Mouse (Mus musculus) myocyte (in vitro differentiated cells): ENCODE results near the gene Marcks. TPM values are rescaled to one million over a fixed set of nuclear protein-coding genes. Genes with fewer than 3 reads are reported as not detected.

ENCODE experiments used
- H3K27me3 ChIP-seq: one replicate; pipeline ENCODE4 v1.6.1; 2011; ENCODE audit not compliant: control insufficient read depth, insufficient read depth, insufficient read length
- H3K36me3 ChIP-seq: one replicate; pipeline ENCODE4 v1.6.1; 2011; ENCODE audit not compliant: control insufficient read depth, insufficient read depth
- H3K4me2 ChIP-seq: one replicate; pipeline ENCODE4 v1.6.1; 2011; ENCODE audit warnings: low read depth, control low read depth
- H3K4me3 ChIP-seq: one replicate; pipeline ENCODE4 v1.5.1; 2011; ENCODE audit warnings: mild to moderate bottlenecking, control low read depth, moderate library complexity
- H3K79me2 ChIP-seq: one replicate; pipeline ENCODE4 v1.6.1; 2011; ENCODE audit not compliant: control insufficient read depth, insufficient read depth
- H3ac ChIP-seq: one replicate; pipeline ENCODE4 v1.6.1; 2011; ENCODE audit not compliant: control insufficient read depth, insufficient read length
- CEBPB ChIP-seq: IDR thresholded peaks from 2 replicates; pipeline ENCODE4 v1.6.1; 2011; ENCODE audit warnings: mild to moderate bottlenecking, moderate library complexity; ENCODE audit not compliant: poor library complexity, insufficient read depth, severe bottlenecking
- E2F4 ChIP-seq: IDR thresholded peaks from one replicate; pipeline ENCODE4 v1.6.1; 2011; ENCODE audit warnings: mild to moderate bottlenecking, control low read depth, moderate library complexity; ENCODE audit not compliant: insufficient read depth
- MAX ChIP-seq: IDR thresholded peaks from one replicate; pipeline ENCODE4 v1.6.1; 2011; ENCODE audit warnings: low read depth, mild to moderate bottlenecking, control low read depth
- MYOD1 ChIP-seq, 3 experiments: IDR thresholded peaks; one replicate each; pipeline ENCODE4 v1.6.1; 2011; ENCODE audit warnings: control low read depth in 2 of 3, low read depth in 2 of 3, mild to moderate bottlenecking in 2 of 3, moderate library complexity in 1 of 3; ENCODE audit not compliant: insufficient read length in 2 of 3, control insufficient read depth in 1 of 3
- MYOG ChIP-seq, 3 experiments: IDR thresholded peaks; one replicate each; pipeline ENCODE4 v1.6.1; 2011; ENCODE audit warnings: control low read depth in 2 of 3, low read depth in 2 of 3, mild to moderate bottlenecking in 2 of 3; ENCODE audit not compliant: insufficient read length in 2 of 3, control insufficient read depth in 1 of 3, insufficient read depth in 1 of 3
- POLR2A ChIP-seq: IDR thresholded peaks from one replicate; pipeline ENCODE4 v1.6.1; 2011; ENCODE audit warnings: low read depth, mild to moderate bottlenecking, control low read depth, moderate library complexity; ENCODE audit not compliant: insufficient read length
- POLR2AphosphoS2 ChIP-seq: IDR thresholded peaks from one replicate; pipeline ENCODE4 v1.6.1; 2011; ENCODE audit warnings: low read depth, control low read depth; ENCODE audit not compliant: insufficient read length
- REST ChIP-seq: IDR thresholded peaks from one replicate; pipeline ENCODE4 v1.6.1; 2011; ENCODE audit warnings: mild to moderate bottlenecking, control low read depth, moderate library complexity; ENCODE audit not compliant: insufficient read depth, insufficient read length
- SRF ChIP-seq: IDR thresholded peaks from one replicate; pipeline ENCODE4 v1.6.1; 2011; ENCODE audit warnings: low read depth; ENCODE audit not compliant: control insufficient read depth, insufficient read length
- TCF12 ChIP-seq: IDR thresholded peaks from one replicate; pipeline ENCODE4 v1.6.1; 2011; ENCODE audit warnings: mild to moderate bottlenecking, control low read depth; ENCODE audit not compliant: poor library complexity, insufficient read depth, severe bottlenecking
- TCF3 ChIP-seq: IDR thresholded peaks from one replicate; pipeline ENCODE4 v1.6.1; 2011; ENCODE audit warnings: low read depth, control low read depth; ENCODE audit not compliant: insufficient read length
- USF1 ChIP-seq: IDR thresholded peaks from one replicate; pipeline ENCODE4 v1.6.1; 2011; ENCODE audit warnings: low read depth, mild to moderate bottlenecking, control low read depth, moderate library complexity
- polyA plus RNA-seq: library from polyadenylated mRNA; unstranded; fragments of >200 nt; fragmentation: generic; extraction: Trizol; gene quantifications from one replicate; pipeline ENCODE4 v1.2.1, GENCODE M21; 2012; ENCODE audit warnings: missing spikeins

The Marcks gene
- polyA plus RNA-seq, 1 experiment = 26.3 TPM

GRCm38 (mm10) chr10:37106303-37106702 is 32.4 kb downstream of the Marcks start:
- Histone ChIP-seq H3ac (no peak overlapping the region), H3K27me3 (no peaks in the 10 kb centered on the region), H3K4me2 (no peak overlapping the region), H3K36me3 (no peaks in the 10 kb centered on the region), H3K79me2 (no peaks in the 10 kb centered on the region), H3K4me3 (no peak overlapping the region)
- no peak for TF ChIP-seq MYOD1 (IDR thresholded peaks at IDR 0.05; ENCODE audit: control insufficient read depth in 1 of 3, insufficient read length in 2 of 3, low read depth in 2 of 3)
- no peak for TF ChIP-seq CEBPB
- no peak for TF ChIP-seq POLR2AphosphoS2
- TF ChIP-seq MAX = no peak
- TF ChIP-seq USF1 = no peak
- TF ChIP-seq SRF = no peak
- no peak for TF ChIP-seq MYOG (IDR thresholded peaks at IDR 0.05; ENCODE audit: control insufficient read depth in 1 of 3, insufficient read depth in 1 of 3, insufficient read length in 2 of 3, low read depth in 2 of 3)
- no peak for TF ChIP-seq TCF12
- TF ChIP-seq E2F4 = no peak
- no peak for TF ChIP-seq REST
- no peak for TF ChIP-seq TCF3
- TF ChIP-seq POLR2A = no peak

- Histone ChIP-seq H3K27me3 (no peaks in the 10 kb centered on the region), H3K4me3 (no peak overlapping the region), H3K79me2 (no peaks in the 10 kb centered on the region), H3K36me3 (no peaks in the 10 kb centered on the region), H3ac (no peak overlapping the region), H3K4me2 (no peak overlapping the region)
- TF ChIP-seq MYOD1 (IDR thresholded peaks at IDR 0.05; ENCODE audit: control insufficient read depth in 1 of 3, insufficient read length in 2 of 3, low read depth in 2 of 3) = no peak
These were observed 36.3 kb downstream of the Marcks start for GRCm38 (mm10) chr10:37102227-37103080.

- Histone ChIP-seq H3K36me3 (no peaks in the 10 kb centered on the region), H3K79me2 (no peaks in the 10 kb centered on the region), H3K4me2 (no peak overlapping the region), H3K27me3 (no peaks in the 10 kb centered on the region), H3K4me3 (no peak overlapping the region), H3ac (no peak overlapping the region)
- TF ChIP-seq REST (no peak), MYOD1 (IDR thresholded peaks at IDR 0.05; ENCODE audit: control insufficient read depth in 1 of 3, insufficient read length in 2 of 3, low read depth in 2 of 3) (no peak), POLR2AphosphoS2 (no peak), POLR2A (no peak), MAX (no peak), SRF (no peak)
These were observed 37.0 kb downstream of the Marcks start for GRCm38 (mm10) chr10:37101733-37102132.

GRCm38 (mm10) chr10:37096529-37096928 is 42.2 kb downstream of the Marcks start:
- H3K36me3 ChIP-seq = no peaks in the 10 kb centered on the region
- H3K4me2 ChIP-seq = no peak overlapping the region
- no peak overlapping the region for H3K4me3 ChIP-seq
- no peaks in the 10 kb centered on the region for H3K79me2 ChIP-seq
- no peaks in the 10 kb centered on the region for H3K27me3 ChIP-seq
- no peak for TF ChIP-seq POLR2A
- no peak for TF ChIP-seq USF1
- TF ChIP-seq E2F4 = no peak
- TF ChIP-seq SRF = no peak
- no peak for TF ChIP-seq REST
- TF ChIP-seq TCF3 = no peak
- TF ChIP-seq MAX = no peak
- TF ChIP-seq MYOG (IDR thresholded peaks at IDR 0.05; ENCODE audit: control insufficient read depth in 1 of 3, insufficient read depth in 1 of 3, insufficient read length in 2 of 3, low read depth in 2 of 3) = no peak
- no peak for TF ChIP-seq MYOD1 (IDR thresholded peaks at IDR 0.05; ENCODE audit: control insufficient read depth in 1 of 3, insufficient read length in 2 of 3, low read depth in 2 of 3)
- no peak for TF ChIP-seq CEBPB
- TF ChIP-seq TCF12 = no peak
- no peak overlapping the region for H3ac ChIP-seq

GRCm38 (mm10) chr10:37095803-37096202 is 42.9 kb downstream of the Marcks start:
- TF ChIP-seq CEBPB (no peak), TCF3 (no peak), MYOD1 (IDR thresholded peaks at IDR 0.05; ENCODE audit: control insufficient read depth in 1 of 3, insufficient read length in 2 of 3, low read depth in 2 of 3) (no peak), E2F4 (no peak), MAX (no peak), USF1 (no peak), SRF (no peak), POLR2AphosphoS2 (no peak), REST (no peak), POLR2A (no peak), TCF12 (no peak), MYOG (IDR thresholded peaks at IDR 0.05; ENCODE audit: control insufficient read depth in 1 of 3, insufficient read depth in 1 of 3, insufficient read length in 2 of 3, low read depth in 2 of 3) (no peak)
- no peak overlapping the region for H3ac ChIP-seq
- no peak overlapping the region for H3K4me3 ChIP-seq
- no peaks in the 10 kb centered on the region for H3K27me3 ChIP-seq
- no peaks in the 10 kb centered on the region for H3K36me3 ChIP-seq
- no peak overlapping the region for H3K4me2 ChIP-seq
- no peaks in the 10 kb centered on the region for H3K79me2 ChIP-seq
